Mouse (Mus musculus): ENCODE measurements around the gene Rftn1.

DNA sequence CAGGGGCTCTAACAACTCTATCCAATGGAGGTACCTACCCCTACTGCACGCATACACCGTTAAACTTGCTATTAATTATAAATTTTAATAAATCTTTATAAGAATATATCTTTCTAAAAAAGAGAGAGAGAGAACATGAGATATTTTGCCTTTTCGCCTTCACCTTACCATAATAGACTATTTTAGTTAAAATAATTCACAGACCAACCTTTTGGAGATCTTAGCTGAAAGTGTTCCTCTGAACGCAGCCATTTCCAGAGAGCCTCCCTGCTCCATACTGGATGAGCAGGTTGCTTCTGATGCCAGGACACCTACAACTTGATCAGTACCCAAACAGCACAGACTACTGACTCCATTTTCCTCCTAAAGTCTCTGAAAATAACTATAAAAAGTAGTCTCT lies 94.2 kb downstream of the Rftn1 start:
- TF ChIP-seq POLR2A (IDR thresholded peaks at IDR 0.05; ENCODE audit: insufficient read depth, low read length), result no peak
- no peak for TF ChIP-seq CTCF (IDR thresholded peaks at IDR 0.05; ENCODE audit: low read depth, low read length)
